Mouse (Mus musculus) embryo, embryonic 10 days (tissue): ENCODE results near the gene Dynlt1a.
"Not testable (repeated sequence)": the region's sequence is repeated elsewhere in the genome, so short reads cannot be mapped to it uniquely, and the experiment has no call there.

Experiments
- DNase-seq: peaks from one replicate; pipeline ENCODE4 v3.0.0-alpha.2; 2015; ENCODE audit warnings: low spot score

The Dynlt1a gene

DNA sequence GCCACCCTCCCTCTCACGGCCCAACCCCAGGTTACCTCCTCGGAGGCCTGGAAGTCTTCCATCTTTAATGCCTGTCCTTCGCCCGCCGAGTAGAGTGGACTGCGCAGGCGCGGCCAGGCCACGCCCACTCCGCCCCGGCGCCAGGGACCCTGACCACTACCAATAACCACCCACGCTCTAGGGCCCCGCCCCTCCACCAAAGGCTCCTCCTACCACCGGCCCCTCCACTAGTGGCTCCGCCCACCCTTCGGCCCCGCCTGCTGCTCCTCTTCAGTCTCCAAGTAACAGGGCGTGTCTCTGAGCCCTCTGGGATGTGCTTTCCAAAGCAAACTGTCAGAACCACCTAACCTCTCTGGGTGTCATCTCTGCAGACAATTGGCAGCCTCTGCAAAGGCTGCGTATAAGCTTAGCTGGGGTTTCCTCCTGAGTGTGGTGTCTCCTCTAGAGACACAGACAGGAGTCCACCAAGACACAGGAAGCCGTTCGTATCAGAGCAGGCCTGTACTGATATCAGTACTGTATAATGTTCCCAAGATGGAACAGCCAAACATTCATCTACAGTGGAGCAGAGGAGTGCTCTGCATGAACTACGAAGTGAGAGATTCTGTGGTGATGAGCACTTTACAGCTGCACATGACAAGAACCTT, at the start of gene Dynlt1a:
Dynlt1a (minus strand) TSS at position 162 of the 647 bp plus-strand sequence.
- DNase-seq = peak; percentile 92

GRCm38 (mm10) chr17:6355256-6355655, 38.0 kb upstream of the Dynlt1a start:
- not testable (repeated sequence) for DNase-seq

DNA sequence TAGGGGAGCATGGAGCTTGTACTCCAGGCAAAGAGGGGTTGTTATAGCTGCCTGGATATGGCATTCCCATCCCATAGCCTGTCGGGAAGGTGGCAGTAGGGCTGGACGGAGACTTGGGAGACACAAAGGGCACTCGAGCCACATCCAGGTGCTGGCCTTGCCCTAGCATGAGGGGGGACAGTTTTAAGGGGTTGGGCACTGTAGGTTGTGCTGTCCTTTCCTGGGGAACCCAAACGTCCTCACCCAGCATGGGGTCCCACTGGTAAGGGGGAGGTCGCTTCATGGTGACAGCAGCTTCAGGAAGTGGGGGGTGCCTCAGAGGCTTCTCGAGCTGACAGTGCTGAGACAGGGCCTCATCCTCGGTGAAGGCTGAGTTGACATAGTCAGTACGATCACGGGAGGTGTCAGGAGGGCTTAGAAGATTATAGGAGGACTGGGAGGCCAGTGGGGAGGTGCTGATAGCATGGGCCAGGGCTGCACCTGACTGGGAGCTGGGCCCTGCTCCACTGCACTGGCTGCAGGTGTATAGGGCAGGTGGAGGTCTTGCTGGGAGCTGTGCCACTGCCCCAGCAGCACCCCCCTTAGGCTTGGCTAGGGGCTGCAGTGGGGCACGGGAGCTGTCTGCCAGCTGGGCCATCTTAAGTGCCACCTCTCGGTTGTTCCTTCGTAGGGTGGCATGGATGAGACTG, 25.4 kb upstream of the Dynlt1a start:
- DNase-seq = not testable (repeated sequence)

- DNase-seq = not testable (repeated sequence)
Measured at GRCm38 (mm10) chr17:6328997-6329396, 11.7 kb upstream of the Dynlt1a start.

DNA sequence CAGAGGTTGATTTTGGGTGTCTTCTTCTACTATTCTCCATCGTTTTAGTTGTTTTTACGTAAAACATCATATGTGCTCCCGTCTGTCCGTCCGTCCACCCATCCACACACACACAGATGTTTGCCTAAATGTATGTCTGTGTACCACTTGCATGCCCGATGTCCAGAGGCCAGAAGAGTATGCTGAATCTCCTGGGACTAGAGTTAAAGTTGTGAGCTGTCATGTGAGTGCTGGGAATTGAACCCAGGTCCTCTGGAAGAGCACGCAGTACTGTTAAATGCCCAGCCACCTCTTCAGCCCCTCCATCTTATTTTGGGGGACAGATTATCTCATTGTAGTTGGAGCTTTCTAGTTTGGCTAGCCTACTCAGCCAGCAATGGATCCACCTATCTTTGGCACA, 10.3 kb upstream of the Dynlt1a start:
- DNase-seq = not testable (repeated sequence)

- not testable (repeated sequence) for DNase-seq
Measured at GRCm38 (mm10) chr17:6325543-6325942, 8.2 kb upstream of the Dynlt1a start.

GRCm38 (mm10) chr17:6325021-6325420, 7.7 kb upstream of the Dynlt1a start:
- DNase-seq = not testable (repeated sequence)

- DNase-seq = not testable (repeated sequence)
Measured at GRCm38 (mm10) chr17:6321778-6322101, 4.4 kb upstream of the Dynlt1a start.

- DNase-seq = not testable (repeated sequence)
Measured at GRCm38 (mm10) chr17:6321081-6321777, 3.9 kb upstream of the Dynlt1a start.

DNA sequence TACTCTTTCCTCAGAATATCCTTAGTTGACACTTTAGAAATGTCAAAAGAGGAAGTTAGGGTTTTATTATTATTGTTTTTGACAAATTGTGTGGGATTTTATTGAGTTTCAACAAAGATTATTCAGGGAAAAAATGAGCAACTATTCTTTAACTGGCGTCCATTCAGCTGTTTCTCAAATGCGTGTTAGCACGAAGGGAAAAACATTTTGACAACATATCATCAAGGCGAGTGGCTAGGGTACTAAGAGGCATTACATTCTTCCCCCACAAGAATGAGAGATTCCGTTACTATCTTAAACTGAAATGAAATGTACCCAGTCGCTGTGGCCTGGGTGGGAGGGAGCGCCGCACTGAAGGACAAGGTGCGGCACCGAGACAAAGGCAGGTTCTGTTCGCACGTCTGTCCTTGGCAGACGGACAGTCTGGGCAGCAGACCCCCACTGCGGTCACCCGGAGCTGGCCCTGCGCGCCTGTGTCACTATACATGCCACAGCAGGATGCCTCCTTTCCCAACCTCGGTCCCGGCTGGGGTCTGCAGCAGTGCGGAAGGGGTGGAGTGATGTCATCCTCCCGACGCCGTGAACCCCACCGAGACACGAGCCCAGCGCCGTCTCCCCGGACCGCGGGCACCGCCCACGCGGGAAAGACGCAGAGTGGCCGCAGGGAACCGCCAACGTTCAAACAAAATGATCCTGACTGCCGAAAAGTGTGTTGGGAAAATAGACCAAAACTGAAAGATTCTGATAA, 747 bp downstream of the Dynlt1a start:
- peak; percentile 11 for DNase-seq

DNA sequence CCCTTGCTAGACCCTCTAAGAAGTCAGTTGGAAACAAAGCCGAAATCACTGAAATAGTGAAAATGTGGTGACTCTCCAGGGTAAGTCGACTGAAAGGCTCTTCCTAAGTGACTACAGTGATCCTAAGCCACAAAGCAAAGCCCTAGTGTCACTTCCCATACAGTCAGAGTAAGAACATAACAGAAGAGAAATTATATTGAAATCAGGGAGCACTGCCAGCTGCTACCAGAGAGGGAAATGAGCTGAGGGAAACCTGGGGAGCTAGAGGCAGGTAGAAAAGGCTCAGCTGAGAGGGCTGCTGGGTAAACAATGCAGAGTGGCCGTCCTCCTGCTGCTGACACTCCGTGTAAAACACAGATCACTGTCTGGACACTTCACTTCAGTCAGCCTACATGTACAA, 1.6 kb downstream of the Dynlt1a start:
- DNase-seq = not testable (repeated sequence)

GRCm38 (mm10) chr17:6314493-6314892, 2.8 kb downstream of the Dynlt1a start:
- DNase-seq = not testable (repeated sequence)

DNA sequence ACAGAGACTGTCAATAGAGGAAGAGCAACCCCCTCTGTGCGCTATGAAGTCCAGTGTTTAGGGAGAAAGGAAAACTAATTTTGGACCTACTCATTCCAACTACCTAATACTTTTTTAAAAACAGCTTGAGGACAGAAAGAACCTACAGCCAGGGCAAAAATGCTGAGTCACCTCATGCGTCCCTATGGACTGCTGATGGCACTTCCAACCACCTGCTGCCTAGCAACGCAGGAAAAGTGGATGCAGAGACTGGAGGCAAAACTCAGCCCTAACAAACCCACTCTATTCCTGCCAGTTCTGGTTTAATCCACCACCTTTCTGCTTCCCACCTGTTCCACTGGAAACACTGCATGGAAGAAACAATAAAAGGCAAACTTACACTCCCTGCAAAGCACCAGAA, 4.5 kb downstream of the Dynlt1a start:
- DNase-seq = not testable (repeated sequence)

GRCm38 (mm10) chr17:6311716-6312115, 5.6 kb downstream of the Dynlt1a start:
- DNase-seq = not testable (repeated sequence)

GRCm38 (mm10) chr17:6306503-6306902, 10.8 kb downstream of the Dynlt1a start:
- DNase-seq = not testable (repeated sequence)

GRCm38 (mm10) chr17:6305656-6306270, 11.5 kb downstream of the Dynlt1a start:
- DNase-seq = not testable (repeated sequence)

DNA sequence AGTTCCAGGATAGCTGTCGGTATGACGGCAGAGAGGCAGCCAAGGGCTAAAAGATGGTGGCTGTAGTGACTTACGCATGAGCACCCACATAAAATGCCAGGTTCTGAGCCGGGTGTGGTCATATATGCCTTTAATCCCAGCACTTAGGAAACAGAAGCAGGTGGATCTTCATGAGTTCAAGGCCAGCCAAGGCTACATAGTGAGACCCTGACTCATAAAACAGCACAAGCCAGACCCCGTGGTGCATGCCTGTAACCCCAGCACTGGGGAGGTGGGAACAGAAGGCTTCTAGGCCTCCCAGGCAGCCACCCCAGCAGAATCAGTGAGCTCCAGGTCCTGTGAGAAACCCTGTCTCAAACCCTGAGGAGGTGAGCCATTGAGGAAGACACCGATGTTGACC, 12.4 kb downstream of the Dynlt1a start:
- DNase-seq = not testable (repeated sequence)

DNA sequence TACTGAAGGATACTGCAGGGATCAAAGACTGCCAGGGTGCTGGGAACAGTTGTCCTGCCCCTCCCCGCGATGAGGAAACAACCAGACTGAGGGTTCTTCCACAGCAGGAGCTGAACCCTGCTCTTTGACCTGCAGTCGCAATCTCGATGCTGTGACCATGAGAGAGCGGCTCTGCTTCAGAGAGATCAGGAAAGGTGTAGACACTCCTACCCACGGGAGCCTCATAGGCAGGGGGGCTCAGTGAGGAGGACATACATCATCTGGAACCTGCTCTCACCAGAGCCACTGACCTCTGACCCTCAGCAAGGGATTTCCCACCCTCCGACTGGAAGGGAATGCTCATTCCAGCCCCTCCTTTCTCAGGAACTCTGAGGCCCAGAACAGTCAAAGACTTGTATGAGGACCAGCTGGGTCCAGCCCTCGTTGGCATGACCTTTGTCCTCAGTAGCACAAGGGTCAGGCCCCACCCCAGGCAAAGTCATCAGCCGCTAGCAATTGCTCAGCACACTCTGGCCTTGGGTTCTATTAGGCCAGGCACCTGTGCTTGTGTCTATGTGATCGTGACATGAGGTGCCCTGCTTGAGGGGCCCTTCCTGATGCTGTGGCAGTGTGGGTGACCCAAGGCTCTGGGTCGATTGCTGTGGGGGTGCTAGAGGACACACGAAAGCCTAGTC, 17.0 kb downstream of the Dynlt1a start:
- DNase-seq = not testable (repeated sequence)

GRCm38 (mm10) chr17:6297060-6297795, 20.1 kb downstream of the Dynlt1a start:
- not testable (repeated sequence) for DNase-seq

GRCm38 (mm10) chr17:6293882-6294281, 23.4 kb downstream of the Dynlt1a start:
- DNase-seq = not testable (repeated sequence)
